Mouse (Mus musculus) brain, embryonic 14.5 days (tissue): Measurements from ENCODE around the gene Pde10a. TPM values are rescaled to one million over a fixed set of nuclear protein-coding genes. Genes with fewer than 3 reads are reported as not detected.
A peak's percentile ranks its signal among the peaks of the same experiment; 100 is the strongest.

ENCODE experiments used
- DNase-seq: peaks from one replicate; pipeline ENCODE4 v3.0.0-alpha.2; 2011; ENCODE audit warnings: low read depth
- CTCF ChIP-seq: fragments of 200-500 bp; IDR thresholded peaks from 2 replicates; pipeline ENCODE4 v1.5.1; 2012; ENCODE audit warnings: inconsistent platforms, mild to moderate bottlenecking, moderate library complexity, borderline replicate concordance; ENCODE audit not compliant: insufficient read depth, insufficient read length; ENCODE audit errors: extremely low read depth
- POLR2A ChIP-seq: fragments of 200-500 bp; IDR thresholded peaks from 2 replicates; pipeline ENCODE4 v1.6.1; 2012; ENCODE audit warnings: mild to moderate bottlenecking, inconsistent platforms, borderline replicate concordance; ENCODE audit not compliant: poor library complexity, insufficient read depth, insufficient read length, severe bottlenecking; ENCODE audit errors: extremely low read depth
- polyA plus RNA-seq: library from polyadenylated mRNA; depleted of rRNA; stranded (reverse); fragments of >200 nt; gene quantifications from 2 replicates; pipeline ENCODE4 v1.2.3, GENCODE M21; 2012

Pde10a gene
- polyA plus RNA-seq, 1 experiment: 33.0 TPM

- DNase-seq: peak; percentile 72
- no peak for TF ChIP-seq CTCF
- TF ChIP-seq POLR2A: 0 out of 2 replicates have a peak, but pooled peaks have one; percentile 25
Observed at GRCm38 (mm10) chr17:8802889-8803799, 278.0 kb downstream of the Pde10a start.

GRCm38 (mm10) chr17:8807345-8807744 is 282.2 kb downstream of the Pde10a start:
- TF ChIP-seq CTCF: peak; percentile 71; the same call in 1 of the 2 replicates
- no peak for TF ChIP-seq POLR2A

GRCm38 (mm10) chr17:8809771-8810170 is 284.6 kb downstream of the Pde10a start:
- TF ChIP-seq POLR2A (no peak), CTCF (no peak)
- peak; percentile 26 for DNase-seq

More at GRCm38 (mm10) chr17:8807345-8807744, 282.2 kb downstream of the Pde10a start:
- DNase-seq: peak; percentile 56

GRCm38 (mm10) chr17:8810201-8810600 is 285.0 kb downstream of the Pde10a start:
- DNase-seq: no peak
- TF ChIP-seq POLR2A (no peak), CTCF (no peak)

GRCm38 (mm10) chr17:8812228-8812865 is 287.2 kb downstream of the Pde10a start:
- DNase-seq: peak; percentile 76
- TF ChIP-seq CTCF (no peak), POLR2A (no peak)

- TF ChIP-seq CTCF (no peak), POLR2A (no peak)
Observed at GRCm38 (mm10) chr17:8813773-8814491, 288.8 kb downstream of the Pde10a start.

GRCm38 (mm10) chr17:8815376-8815775 is 290.2 kb downstream of the Pde10a start:
- DNase-seq: no peak
- no peak for TF ChIP-seq CTCF
- TF ChIP-seq POLR2A: no peak

More at GRCm38 (mm10) chr17:8813773-8814491, 288.8 kb downstream of the Pde10a start:
- DNase-seq: no peak

GRCm38 (mm10) chr17:8815864-8816263 is 290.7 kb downstream of the Pde10a start:
- no peak for DNase-seq
- TF ChIP-seq CTCF: no peak
- no peak for TF ChIP-seq POLR2A

- TF ChIP-seq CTCF (no peak), POLR2A (no peak)
Observed at GRCm38 (mm10) chr17:8818675-8819074, 293.5 kb downstream of the Pde10a start.

GRCm38 (mm10) chr17:8823548-8823947 is 298.4 kb downstream of the Pde10a start:
- TF ChIP-seq CTCF (no peak), POLR2A (no peak)

More at GRCm38 (mm10) chr17:8818675-8819074, 293.5 kb downstream of the Pde10a start:
- no peak for DNase-seq

GRCm38 (mm10) chr17:8827204-8827603 is 302.0 kb downstream of the Pde10a start:
- DNase-seq: peak; percentile 37
- TF ChIP-seq CTCF (no peak), POLR2A (no peak)

More at GRCm38 (mm10) chr17:8823548-8823947, 298.4 kb downstream of the Pde10a start:
- no peak for DNase-seq
